Comparison of ENCODE assay signal across 18 mouse cellular contexts in genomic region chr1:36745661-36746060, GRCm38 (mm10). TPM values are rescaled to one million over a fixed set of nuclear protein-coding genes. Genes with fewer than 3 reads are reported as not detected.
"Had no signal": no experiment of that assay in that cellular context is flagged by ENCODE, and none has a peak within 500 bp of the region (broad histone marks: within the 10 kb centered on the region; RNA-seq: fewer than 3 reads in every experiment).

No protein-coding gene starts in this region.

- H3K9ac ChIP-seq: liver, postnatal 0 days; lung, embryonic 15.5 days; midbrain, embryonic 13.5 days; midbrain, embryonic 15.5 days; neural tube, embryonic 12.5 days; stomach, embryonic 15.5 days had no signal

- DNase-seq: liver, postnatal 0 days; lung, adult 2 months; lung, postnatal 14 days; lung, postnatal 36 days; right cerebral cortex, postnatal 14 days; thymus, adult 2 months; thymus, postnatal 25 days; thymus, postnatal 4 days had no signal

- H3K27me3 ChIP-seq: midbrain, embryonic 13.5 days; midbrain, embryonic 15.5 days; neural tube, embryonic 12.5 days; stomach, embryonic 15.5 days had no signal

- H3K4me2 ChIP-seq: lung, embryonic 15.5 days; midbrain, embryonic 13.5 days; midbrain, embryonic 15.5 days; neural tube, embryonic 12.5 days; stomach, embryonic 15.5 days had no signal

- H3K9me3 ChIP-seq: lung, embryonic 15.5 days; midbrain, embryonic 13.5 days; midbrain, embryonic 15.5 days; neural tube, embryonic 12.5 days; stomach, embryonic 15.5 days had no signal

- H3K4me3 ChIP-seq: lung, embryonic 15.5 days; megakaryocyte, embryonic 14.5 days; midbrain, embryonic 13.5 days; midbrain, embryonic 15.5 days; neural tube, embryonic 12.5 days; stomach, embryonic 15.5 days had no signal

- H3K36me3 ChIP-seq: lung, embryonic 15.5 days; midbrain, embryonic 13.5 days; midbrain, embryonic 15.5 days; neural tube, embryonic 12.5 days; stomach, embryonic 15.5 days had no signal

- ATAC-seq: liver, postnatal 0 days; lung, postnatal 0 days had no signal

- H3K27ac ChIP-seq: lung, embryonic 15.5 days; macrophage; midbrain, embryonic 13.5 days; midbrain, embryonic 15.5 days; neural tube, embryonic 12.5 days; stomach, embryonic 15.5 days; stomach, postnatal 0 days had no signal

RNA-seq across cellular contexts. Expression of gene Zap70, which starts 15.9 kb away (rescaled TPM):
- polyA plus RNA-seq: macrophage had no signal

RNA-seq across cellular contexts. Expression of gene 4933424G06Rik, which starts 35.7 kb away (rescaled TPM):
- polyA plus RNA-seq: liver, postnatal 0 days; lung, adult 2 months; lung, embryonic 15.5 days; macrophage; neural tube, embryonic 12.5 days; spleen, adult 2 months; thymus, adult 2 months had no signal
